In genomic region chr1:153749211-153749801, GRCm38 (mm10) we compare ENCODE assay signal across 8 mouse cellular contexts. TPM values are rescaled to one million over a fixed set of nuclear protein-coding genes. Genes with fewer than 3 reads are reported as not detected.
DNase-seq lines count a peak whose midpoint lies in the region; ATAC-seq and TF ChIP-seq lines count a peak whose summit lies in the region.

Gene Rnasel, plus strand, starts transcription at chr1:153749426.

- DNase-seq in 416B (ENCODE audit: low read depth), result peak; percentile 90
- DNase-seq in adipocyte (ENCODE audit: low spot score), result peak; percentile 84
- peak; percentile 89 for DNase-seq in embryo, embryonic 11 days
- peak; percentile 94 for DNase-seq in heart, adult 11 months
- DNase-seq in spleen, postnatal 14 days (ENCODE audit: low spot score in 2 of 2), result peak; percentile 43 to 62

- TF ChIP-seq CTCF in intestine, postnatal 0 days (IDR thresholded peaks at IDR 0.05; ENCODE audit: low read depth), result peak; percentile 92

- peak within 1 kb of the TSS; percentile 60 for H3K27ac ChIP-seq in intestine, postnatal 0 days (ENCODE audit: low read depth, low read length)
- peak within 1 kb of the TSS; percentile 47; the same call in 1 of the 2 replicates for H3K27ac ChIP-seq in limb, embryonic 15.5 days
- peak within 1 kb of the TSS; percentile 90 for H3K27ac ChIP-seq in midbrain, embryonic 16.5 days (ENCODE audit: low read length)

- 0 out of 2 replicates have a peak, but pooled peaks cover 6% of the 10 kb centered on the region for H3K4me1 ChIP-seq in intestine, postnatal 0 days (replicated peaks; ENCODE audit: control insufficient read depth, insufficient read depth, low read length)
- H3K4me1 ChIP-seq in limb, embryonic 15.5 days, result peaks cover 22% of the 10 kb centered on the region
- peaks cover 35% of the 10 kb centered on the region for H3K4me1 ChIP-seq in midbrain, embryonic 16.5 days (ENCODE audit: control insufficient read depth, insufficient read depth, low read length)

- H3K9me3 ChIP-seq in intestine, postnatal 0 days (ENCODE audit: control insufficient read depth), result no peaks in the 10 kb centered on the region
- H3K9me3 ChIP-seq in limb, embryonic 15.5 days, result no peaks in the 10 kb centered on the region
- no peaks in the 10 kb centered on the region for H3K9me3 ChIP-seq in midbrain, embryonic 16.5 days (replicated peaks; ENCODE audit: control insufficient read depth, low read length, poor library complexity, severe bottlenecking)

- 2% methylated on average over 18 of the region's 18 CpGs for WGBS in intestine, postnatal 0 days
- 3% methylated on average over 18 of the region's 18 CpGs for WGBS in limb, embryonic 15.5 days
- 3% methylated on average over 18 of the region's 18 CpGs for WGBS in midbrain, embryonic 16.5 days

- H3K9ac ChIP-seq in intestine, postnatal 0 days (ENCODE audit: low read depth, low read length), result peak within 1 kb of the TSS; percentile 11; the same call in 1 of the 2 replicates
- H3K9ac ChIP-seq in limb, embryonic 15.5 days, result peak within 1 kb of the TSS; percentile 55
- peak within 1 kb of the TSS; percentile 83 for H3K9ac ChIP-seq in midbrain, embryonic 16.5 days (ENCODE audit: low read depth, low read length)

- peak within 1 kb of the TSS; percentile 30 for H3K4me3 ChIP-seq in intestine, postnatal 0 days (ENCODE audit: low read depth, low read length)
- peak within 1 kb of the TSS; percentile 45 for H3K4me3 ChIP-seq in limb, embryonic 15.5 days
- H3K4me3 ChIP-seq in midbrain, embryonic 16.5 days (ENCODE audit: low read depth, low read length), result peak within 1 kb of the TSS; percentile 51

- peak; percentile 69 for ATAC-seq in intestine, postnatal 0 days
- ATAC-seq in limb, embryonic 15.5 days (ENCODE audit: insufficient number of reproducible peaks, low FRiP score, low TSS enrichment, low read depth), result no peak
- ATAC-seq in midbrain, embryonic 16.5 days, result peak; percentile 54

- H3K27me3 ChIP-seq in intestine, postnatal 0 days (replicated peaks; ENCODE audit: control insufficient read depth, insufficient read depth, low read length), result no peaks in the 10 kb centered on the region
- H3K27me3 ChIP-seq in limb, embryonic 15.5 days, result no peaks in the 10 kb centered on the region
- H3K27me3 ChIP-seq in midbrain, embryonic 16.5 days (ENCODE audit: control insufficient read depth, insufficient read depth, low read depth, low read length), result no peaks in the 10 kb centered on the region

- H3K4me2 ChIP-seq in intestine, postnatal 0 days (replicated peaks; ENCODE audit: low read depth), result peak within 1 kb of the TSS; percentile 56
- peak within 1 kb of the TSS; percentile 60 for H3K4me2 ChIP-seq in limb, embryonic 15.5 days
- H3K4me2 ChIP-seq in midbrain, embryonic 16.5 days (ENCODE audit: low read length), result peak within 1 kb of the TSS; percentile 77

- H3K36me3 ChIP-seq in intestine, postnatal 0 days (ENCODE audit: control insufficient read depth, insufficient read depth), result peaks cover 7% of the 10 kb centered on the region; the same call in 1 of the 2 replicates
- H3K36me3 ChIP-seq in limb, embryonic 15.5 days, result no peaks in the 10 kb centered on the region
- peaks cover 7% of the 10 kb centered on the region; the same call in 1 of the 2 replicates for H3K36me3 ChIP-seq in midbrain, embryonic 16.5 days (ENCODE audit: control insufficient read depth, insufficient read depth, low read length)

RNA-seq across cellular contexts. Expression of gene Rnasel, which starts in this region (rescaled TPM):
- polyA plus RNA-seq in intestine, postnatal 0 days (2015; fragmentation: Nextera tagmentation; extraction: Ambion mirVana), result 49.9 and 57.7 TPM in 2 replicates
- polyA plus RNA-seq in limb, embryonic 15.5 days (2015; fragmentation: Nextera tagmentation; extraction: Ambion mirVana), result 10.2 and 10.6 TPM in 2 replicates
- polyA plus RNA-seq in midbrain, embryonic 16.5 days (2015; fragmentation: Nextera tagmentation; extraction: Ambion mirVana), result 36.2 and 45.6 TPM in 2 replicates

Comparison
In these comparisons a context has a peak if more than half of its experiments do, and no peak if none do; other contexts are left out.
1. H3K9ac ChIP-seq: peak in every context shown above with its lines; median percentile 83 in midbrain, embryonic 16.5 days; 55 in limb, embryonic 15.5 days; 11 in intestine, postnatal 0 days.